Mouse (Mus musculus): Measurements from ENCODE around the gene Prkca. TPM values are rescaled to one million over a fixed set of nuclear protein-coding genes. Genes with fewer than 3 reads are reported as not detected.

The Prkca gene
- polyA plus RNA-seq, 1 experiment, result 266 TPM

DNA sequence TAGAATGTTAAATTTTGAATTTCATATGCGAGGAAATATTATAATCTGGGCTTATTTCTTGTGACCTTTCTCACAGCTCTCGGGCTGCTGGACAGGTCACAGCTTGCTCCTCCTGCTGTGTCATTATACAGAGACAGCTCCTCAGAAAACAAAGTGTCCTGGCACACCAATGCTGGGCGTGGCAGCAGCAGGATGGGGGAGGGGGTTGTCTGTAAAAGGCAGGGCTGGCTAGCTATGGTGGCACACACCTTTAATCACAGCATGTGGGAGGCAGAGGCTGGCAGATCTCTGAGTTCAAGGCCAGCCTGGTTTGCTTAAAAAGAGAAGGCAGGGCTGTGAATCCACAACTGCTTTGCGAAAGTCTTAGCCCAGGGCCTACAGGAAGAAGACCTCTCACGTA, 360.5 kb downstream of the Prkca start:
- no peak overlapping the region for H3K4me3 ChIP-seq (ENCODE audit: insufficient read depth, low read depth, low read length)
- peak overlapping the region; percentile 46 for H3K27ac ChIP-seq (ENCODE audit: insufficient read depth, low read depth, low read length)
- no peak for TF ChIP-seq CTCF (IDR thresholded peaks at IDR 0.05; ENCODE audit: insufficient read depth, low read depth, low read length)
- no peak for TF ChIP-seq POLR2A (IDR thresholded peaks at IDR 0.05; ENCODE audit: insufficient read depth, low read depth, low read length)
- H3K4me1 ChIP-seq (ENCODE audit: control insufficient read depth, insufficient read depth, low read length), result peaks cover 50% of the 10 kb centered on the region
- WGBS, result 58% methylated on average over 5 of the region's 5 CpGs

- WGBS, result 8% methylated on average over 16 of the region's 16 CpGs
- peak overlapping the region; percentile 52; the same call in 1 of the 2 replicates for H3K27ac ChIP-seq (ENCODE audit: insufficient read depth, low read depth, low read length)
These were observed 361.4 kb downstream of the Prkca start for GRCm38 (mm10) chr11:107982225-107982896.

GRCm38 (mm10) chr11:107979497-107980174, 364.1 kb downstream of the Prkca start:
- 20% methylated on average over 22 of the region's 22 CpGs for WGBS
- H3K4me1 ChIP-seq (ENCODE audit: control insufficient read depth, insufficient read depth, low read length), result peaks cover 36% of the 10 kb centered on the region
- no peak overlapping the region for H3K4me3 ChIP-seq (ENCODE audit: insufficient read depth, low read depth, low read length)
- 0 out of 2 replicates have a peak overlapping the region, but pooled peaks have one; percentile 36 for H3K27ac ChIP-seq (ENCODE audit: insufficient read depth, low read depth, low read length)
- TF ChIP-seq CTCF (IDR thresholded peaks at IDR 0.05; ENCODE audit: insufficient read depth, low read depth, low read length) (no peak), POLR2A (IDR thresholded peaks at IDR 0.05; ENCODE audit: insufficient read depth, low read depth, low read length) (no peak)

More at GRCm38 (mm10) chr11:107982225-107982896, 361.4 kb downstream of the Prkca start:
- Histone ChIP-seq H3K4me1 (ENCODE audit: control insufficient read depth, insufficient read depth, low read length) (peaks cover 48% of the 10 kb centered on the region), H3K4me3 (ENCODE audit: insufficient read depth, low read depth, low read length) (no peak overlapping the region)
- TF ChIP-seq POLR2A (IDR thresholded peaks at IDR 0.05; ENCODE audit: insufficient read depth, low read depth, low read length) (no peak), CTCF (IDR thresholded peaks at IDR 0.05; ENCODE audit: insufficient read depth, low read depth, low read length) (peak; percentile 98)

- no peak overlapping the region for H3K4me3 ChIP-seq (ENCODE audit: insufficient read depth, low read depth, low read length)
- no peak overlapping the region for H3K27ac ChIP-seq (ENCODE audit: insufficient read depth, low read depth, low read length)
- H3K4me1 ChIP-seq (ENCODE audit: control insufficient read depth, insufficient read depth, low read length), result peaks cover 38% of the 10 kb centered on the region
- no peak for TF ChIP-seq CTCF (IDR thresholded peaks at IDR 0.05; ENCODE audit: insufficient read depth, low read depth, low read length)
- TF ChIP-seq POLR2A (IDR thresholded peaks at IDR 0.05; ENCODE audit: insufficient read depth, low read depth, low read length), result no peak
- 36% methylated on average over 10 of the region's 10 CpGs for WGBS
These were observed 373.8 kb downstream of the Prkca start for GRCm38 (mm10) chr11:107969943-107970342.

GRCm38 (mm10) chr11:107968147-107968546, 375.6 kb downstream of the Prkca start:
- H3K27ac ChIP-seq (ENCODE audit: insufficient read depth, low read depth, low read length), result 0 out of 2 replicates have a peak overlapping the region, but pooled peaks have one; percentile 31
- WGBS, result 46% methylated on average over 13 of the region's 13 CpGs
- peaks cover 43% of the 10 kb centered on the region for H3K4me1 ChIP-seq (ENCODE audit: control insufficient read depth, insufficient read depth, low read length)
- no peak overlapping the region for H3K4me3 ChIP-seq (ENCODE audit: insufficient read depth, low read depth, low read length)
- TF ChIP-seq POLR2A (IDR thresholded peaks at IDR 0.05; ENCODE audit: insufficient read depth, low read depth, low read length) (no peak), CTCF (IDR thresholded peaks at IDR 0.05; ENCODE audit: insufficient read depth, low read depth, low read length) (no peak)

DNA sequence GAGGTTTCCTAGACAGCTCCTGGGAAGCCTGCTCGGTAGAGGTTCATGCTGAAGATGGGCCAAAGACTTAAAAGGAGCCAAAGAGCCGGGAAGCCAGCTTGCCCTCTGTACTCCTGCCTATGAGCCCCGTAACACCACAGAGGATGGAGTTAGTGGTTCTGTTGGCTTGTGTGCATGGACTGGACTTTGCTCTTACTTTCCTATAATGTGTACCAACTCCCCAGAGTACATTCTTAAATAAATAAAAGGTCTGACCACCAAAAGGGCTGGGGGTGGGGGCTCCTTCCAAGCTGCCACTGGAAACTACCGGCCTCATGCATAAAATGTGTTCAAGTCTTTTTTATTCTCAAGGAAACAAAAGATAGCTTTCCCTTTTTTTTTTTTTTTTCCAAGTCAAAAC, 377.5 kb downstream of the Prkca start:
- no peak for TF ChIP-seq POLR2A (IDR thresholded peaks at IDR 0.05; ENCODE audit: insufficient read depth, low read depth, low read length)
- TF ChIP-seq CTCF (IDR thresholded peaks at IDR 0.05; ENCODE audit: insufficient read depth, low read depth, low read length), result no peak
- no peak overlapping the region for H3K4me3 ChIP-seq (ENCODE audit: insufficient read depth, low read depth, low read length)
- WGBS, result 63% methylated on average over 4 of the region's 4 CpGs
- H3K4me1 ChIP-seq (ENCODE audit: control insufficient read depth, insufficient read depth, low read length), result peaks cover 43% of the 10 kb centered on the region
- H3K27ac ChIP-seq (ENCODE audit: insufficient read depth, low read depth, low read length), result peak overlapping the region; percentile 10; the same call in 1 of the 2 replicates

GRCm38 (mm10) chr11:107965449-107965848, 378.3 kb downstream of the Prkca start:
- H3K27ac ChIP-seq (ENCODE audit: insufficient read depth, low read depth, low read length), result 0 out of 2 replicates have a peak overlapping the region, but pooled peaks have one; percentile 10
- no peak overlapping the region for H3K4me3 ChIP-seq (ENCODE audit: insufficient read depth, low read depth, low read length)
- 46% methylated on average over 7 of the region's 7 CpGs for WGBS
- TF ChIP-seq POLR2A (IDR thresholded peaks at IDR 0.05; ENCODE audit: insufficient read depth, low read depth, low read length), result no peak
- H3K4me1 ChIP-seq (ENCODE audit: control insufficient read depth, insufficient read depth, low read length), result peaks cover 39% of the 10 kb centered on the region

GRCm38 (mm10) chr11:107957566-107958350, 386.0 kb downstream of the Prkca start:
- no peak overlapping the region for H3K27ac ChIP-seq (ENCODE audit: insufficient read depth, low read depth, low read length)
- 74% methylated on average over 13 of the region's 13 CpGs for WGBS

More at GRCm38 (mm10) chr11:107957566-107958350, 386.0 kb downstream of the Prkca start:
- no peak overlapping the region for H3K4me3 ChIP-seq (ENCODE audit: insufficient read depth, low read depth, low read length)
- peaks cover 9% of the 10 kb centered on the region for H3K4me1 ChIP-seq (ENCODE audit: control insufficient read depth, insufficient read depth, low read length)
- no peak for TF ChIP-seq POLR2A (IDR thresholded peaks at IDR 0.05; ENCODE audit: insufficient read depth, low read depth, low read length)
- TF ChIP-seq CTCF (IDR thresholded peaks at IDR 0.05; ENCODE audit: insufficient read depth, low read depth, low read length), result no peak

Data from olfactory bulb, adult 2 months (tissue).